Mouse (Mus musculus): ENCODE measurements around the gene Rhbdd3. TPM values are rescaled to one million over a fixed set of nuclear protein-coding genes. Genes with fewer than 3 reads are reported as not detected.

The Rhbdd3 gene
- total and polyA plus RNA-seq, 3 experiments, result 15.0 to 20.6 (median 17.0) TPM

DNA sequence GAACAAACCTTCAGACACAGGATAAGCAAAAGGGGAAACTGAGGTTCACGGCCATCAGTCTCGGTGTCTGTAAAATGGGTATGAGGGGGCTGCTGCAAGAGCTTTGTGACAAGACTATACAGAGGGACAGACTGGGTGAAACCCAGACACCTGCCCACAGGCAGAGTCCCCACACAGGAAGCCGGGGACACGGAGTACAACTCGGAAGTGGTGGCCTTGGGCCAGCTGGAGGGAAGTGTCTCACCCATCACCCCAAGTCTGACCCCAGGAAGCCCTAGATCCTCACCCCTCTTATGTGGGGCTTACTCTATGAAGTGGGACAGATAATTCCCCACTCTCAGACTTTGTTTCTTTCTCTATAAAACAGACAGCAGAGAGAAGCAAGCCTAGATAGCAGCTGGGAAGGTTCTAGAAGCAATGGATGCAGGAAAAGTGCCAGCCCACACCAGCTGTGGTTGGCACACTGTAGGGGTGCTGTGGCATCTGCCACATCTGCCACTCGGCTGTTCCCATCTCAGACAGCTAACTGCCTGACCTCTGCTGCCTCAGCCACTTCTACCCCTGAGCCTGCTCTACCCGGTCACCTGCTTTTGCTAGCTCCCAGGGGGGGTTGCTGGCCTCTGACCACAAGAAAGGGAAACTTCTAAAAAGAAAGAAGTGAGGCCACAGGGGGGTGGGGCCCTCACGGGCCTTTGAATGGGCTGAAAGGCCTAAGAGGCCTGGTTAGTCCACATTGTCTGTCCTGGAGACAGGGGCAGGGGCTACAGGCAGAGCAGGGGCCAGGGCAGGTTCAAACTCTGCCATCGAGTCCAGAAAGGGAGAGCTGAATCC lies 51.9 kb downstream of the Rhbdd3 start (continued):
- TF ChIP-seq SIN3A (IDR thresholded peaks at IDR 0.05; ENCODE audit: low read length) (peak; percentile 73; the same call in 1 of the 2 replicates), POLR2AphosphoS2 (IDR thresholded peaks at IDR 0.05; ENCODE audit: low read depth, low read length) (no peak), JUND (conservative IDR thresholded peaks at IDR 0.05; ENCODE audit: low read depth, low read length) (no peak), BHLHE40 (IDR thresholded peaks at IDR 0.05; ENCODE audit: low read depth, low read length) (peak; percentile 98), CHD1 (IDR thresholded peaks at IDR 0.05; ENCODE audit: low read depth, low read length) (no peak), IRF4 (IDR thresholded peaks at IDR 0.05; ENCODE audit: low read depth, low read length) (peak; percentile 93), TBP (conservative IDR thresholded peaks at IDR 0.05; ENCODE audit: low read depth, low read length) (no peak), MAFK (IDR thresholded peaks at IDR 0.05; ENCODE audit: insufficient replicate concordance, low read length) (peak; percentile 86; the same call in 1 of the 2 replicates), HCFC1 (IDR thresholded peaks at IDR 0.05; ENCODE audit: low read depth, low read length) (no peak), MXI1 (IDR thresholded peaks at IDR 0.05; ENCODE audit: low read depth, low read length) (peak; percentile 73; the same call in 1 of the 2 replicates), PAX5 (IDR thresholded peaks at IDR 0.05; ENCODE audit: low read length) (no peak), RAD21 (IDR thresholded peaks at IDR 0.05; ENCODE audit: low read depth, low read length) (no peak; the same call in none of the 2 replicates), USF1 (IDR thresholded peaks at IDR 0.05; ENCODE audit: low read depth, low read length) (peak; percentile 9; the same call in 1 of the 2 replicates), ZKSCAN1 (IDR thresholded peaks at IDR 0.05; ENCODE audit: borderline replicate concordance, low read depth, low read length) (no peak)

DNA sequence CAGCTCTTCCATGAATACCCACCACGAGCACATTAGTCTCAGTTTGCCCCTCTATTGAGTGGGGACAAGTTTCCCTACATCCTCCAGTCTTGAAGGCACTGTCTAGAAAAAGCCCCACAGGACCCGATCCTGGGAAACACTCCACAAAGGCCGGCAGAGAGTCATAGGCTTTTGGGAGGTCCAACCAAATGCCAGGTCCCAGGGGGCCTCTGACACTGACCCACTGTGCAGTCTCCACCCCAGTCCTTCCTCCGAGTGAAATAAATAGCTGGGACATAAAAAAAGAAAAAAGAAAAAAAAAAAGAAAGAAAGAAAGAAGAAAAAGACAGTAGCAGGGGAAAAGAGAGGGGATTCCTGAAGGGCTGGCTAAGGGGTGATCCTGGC lies 52.5 kb downstream of the Rhbdd3 start:
- H3K36me3 ChIP-seq (replicated peaks in 1 of 2; ENCODE audit: control insufficient read depth in 1 of 2, insufficient read depth in 1 of 2, low read length in 1 of 2), result no peaks in the 10 kb centered on the region
- DNase-seq (ENCODE audit: extremely low read depth), result no peak
- no peak overlapping the region for H3K9ac ChIP-seq (ENCODE audit: insufficient read depth, low read depth)
- in situ Hi-C loops (cut with MboI; ENCODE audit: low pct_ligation_motif_present, low pct_unique_long_range_greater_than_20kb, low sequenced_read_pairs) (no loop called here), dilution Hi-C loops (cut with MboI; ENCODE audit: extremely low pct_ligation_motif_present, extremely low pct_unique_long_range_greater_than_20kb, low sequenced_read_pairs) (no loop called here)
- peaks cover 14 to 47% of the 10 kb centered on the region in 2 experiments for H3K4me1 ChIP-seq (ENCODE audit: control insufficient read depth in 1 of 2, insufficient read depth in 2 of 2)
- no peak overlapping the region for H3K4me3 ChIP-seq (replicated peaks in 1 of 3; ENCODE audit: low read depth in 2 of 3, low read length in 2 of 3, poor library complexity in 1 of 3)
- H3K79me2 ChIP-seq (replicated peaks; ENCODE audit: control insufficient read depth, extremely low read depth, insufficient read depth, poor library complexity, severe bottlenecking), result no peaks in the 10 kb centered on the region
- H3K4me2 ChIP-seq (ENCODE audit: insufficient read depth, low read depth, poor library complexity, severe bottlenecking), result peak overlapping the region; percentile 53
- H3K27me3 ChIP-seq (replicated peaks), result peaks cover 13% of the 10 kb centered on the region
- H3K9me3 ChIP-seq (replicated peaks; ENCODE audit: low read length), result no peaks in the 10 kb centered on the region
- TF ChIP-seq EP300 (IDR thresholded peaks at IDR 0.05; ENCODE audit: low read length) (no peak), CTCF (conservative IDR thresholded peaks at IDR 0.05 in 1 of 2, IDR thresholded peaks at IDR 0.05 in 1 of 2; ENCODE audit: low read depth in 2 of 2, low read length in 2 of 2) (no peak), ZNF384 (IDR thresholded peaks at IDR 0.05; ENCODE audit: low read depth, low read length) (no peak), NRF1 (IDR thresholded peaks at IDR 0.05; ENCODE audit: low read depth, low read length) (no peak), MXI1 (IDR thresholded peaks at IDR 0.05; ENCODE audit: low read depth, low read length) (0 out of 2 replicates have a peak, but pooled peaks have one; percentile 2), MEF2A (IDR thresholded peaks at IDR 0.05; ENCODE audit: borderline replicate concordance, low read depth, low read length) (no peak), PAX5 (IDR thresholded peaks at IDR 0.05; ENCODE audit: low read length) (no peak)
- no peak overlapping the region for H3K27ac ChIP-seq (ENCODE audit: insufficient read depth, low read depth)

Data from CH12.LX (cell line).